Mouse (Mus musculus): Measurements from ENCODE around the gene Rplp2.

DNA sequence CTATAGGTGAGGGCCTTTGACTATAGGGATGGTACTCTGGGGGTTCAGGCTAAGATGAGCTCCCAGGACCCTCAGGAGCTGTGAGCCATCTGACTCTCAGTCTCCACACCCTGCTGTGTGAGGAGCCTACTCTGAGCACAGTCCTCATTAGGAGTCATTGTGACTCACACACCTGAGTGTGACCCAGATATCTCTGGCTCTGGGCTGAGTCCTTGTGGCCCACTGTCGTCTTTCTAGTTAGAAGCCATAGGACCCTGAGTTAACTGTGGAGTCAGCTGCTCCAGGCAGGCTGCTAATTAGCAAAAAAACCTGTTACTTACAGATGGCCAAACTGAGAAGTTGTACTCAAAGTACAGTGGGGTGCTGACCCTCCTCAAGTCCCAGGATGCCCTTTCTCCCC is 46.6 kb downstream of the Rplp2 start:
- TF ChIP-seq CTCF (IDR thresholded peaks at IDR 0.05; ENCODE audit: low read depth, low read length): no peak
- no peak for TF ChIP-seq POLR2A (IDR thresholded peaks at IDR 0.05; ENCODE audit: insufficient read depth, low read length)
- TF ChIP-seq EP300 (IDR thresholded peaks at IDR 0.05; ENCODE audit: insufficient read depth, low read depth, low read length): no peak
